Mouse (Mus musculus) embryonic fibroblast, embryonic 13.5 days (primary cell): ENCODE data around the gene Arhgap29.

Source experiments
- CTCF ChIP-seq: IDR thresholded peaks from 2 replicates; pipeline ENCODE4 v1.5.1; 2011; ENCODE audit warnings: mild to moderate bottlenecking, control low read depth, low read length, moderate library complexity, borderline replicate concordance; ENCODE audit not compliant: insufficient read depth
- POLR2A ChIP-seq: IDR thresholded peaks from 2 replicates; pipeline ENCODE4 v1.6.1; 2011; ENCODE audit warnings: low read depth, mild to moderate bottlenecking, control low read depth, low read length, moderate library complexity

GRCm38 (mm10) chr3:121946765-121947164 lies 5.6 kb upstream of the Arhgap29 start:
- TF ChIP-seq CTCF: no peak
- TF ChIP-seq POLR2A: no peak
